Mouse (Mus musculus) heart, postnatal 10 days (tissue): ENCODE results near the gene Avpi1. TPM values are rescaled to one million over a fixed set of nuclear protein-coding genes. Genes with fewer than 3 reads are reported as not detected.

Experiments
- total RNA-seq, 2 experiments: library from RNA; stranded (reverse); gene quantifications; 2 replicates each; pipeline ENCODE4 v1.2.3; 2021

Avpi1 gene
- total RNA-seq, 2 experiments from 2014 or later, result 10.9 to 13.1 TPM

Other genes with a start within 250 kb of the Avpi1 start
- gene Rrp12, start 232.9 kb downstream of the Avpi1 start, total RNA-seq, result 10 to 100 TPM; 17.7 to 20.9 TPM
- 100 to 1,000 TPM; 116 to 154 TPM for gene Pgam1, start 217.1 kb downstream of the Avpi1 start, total RNA-seq
- gene Exosc1, start 195.6 kb downstream of the Avpi1 start, total RNA-seq, result 10 to 100 TPM; 13.3 to 15.8 TPM
- gene Zdhhc16, start 195.6 kb downstream of the Avpi1 start, total RNA-seq, result 10 to 100 TPM; 27.6 to 29.4 TPM
- 10 to 100 TPM; 18.3 to 25.9 TPM for gene Mms19, start 147.9 kb downstream of the Avpi1 start, total RNA-seq
- gene Ubtd1, start 147.3 kb downstream of the Avpi1 start, total RNA-seq, result 10 to 100 TPM; 31.4 to 33.8 TPM
- gene Ankrd2, start 93.1 kb downstream of the Avpi1 start, total RNA-seq, result not detected
- gene Hoga1, start 83.4 kb downstream of the Avpi1 start, total RNA-seq, result 1 to 10 TPM; 1.3 to 2.2 TPM
- gene 4933411K16Rik, start 76.8 kb downstream of the Avpi1 start, total RNA-seq, result under 1 TPM; 0.24 to 0.37 TPM
- 1 to 10 TPM; 5.9 to 7.4 TPM for gene Morn4, start 42.7 kb downstream of the Avpi1 start, total RNA-seq
- 10 to 100 TPM; 16.1 to 17.9 TPM for gene Pi4k2a, start 38.6 kb downstream of the Avpi1 start, total RNA-seq
- gene Marveld1, start 18.3 kb upstream of the Avpi1 start, total RNA-seq, result 10 to 100 TPM; 30.3 to 31.2 TPM
- gene Zfyve27, start 34.9 kb upstream of the Avpi1 start, total RNA-seq, result 10 to 100 TPM; 27.6 to 29.6 TPM
- 1 to 10 TPM; 1.0 to 2.3 TPM for gene Sfrp5, start 73.2 kb upstream of the Avpi1 start, total RNA-seq
- gene Golga7b, start 118.5 kb upstream of the Avpi1 start, total RNA-seq, result under 1 TPM; 0.29 to 0.30 TPM